Mouse (Mus musculus): Measurements from ENCODE around the gene Crybb2. TPM values are rescaled to one million over a fixed set of nuclear protein-coding genes. Genes with fewer than 3 reads are reported as not detected.
A peak's percentile ranks its signal among the peaks of the same experiment; 100 is the strongest.

Gene Crybb2
- polyA plus RNA-seq, 1 experiment = 0.17 TPM

- 65% methylated on average over 6 of the region's 6 CpGs for WGBS
- no peak for DNase-seq (ENCODE audit: low read depth, low spot score)
These were observed 29.1 kb downstream of the Crybb2 start for GRCm38 (mm10) chr5:113040776-113041175.

- 80% methylated on average over 6 of the region's 6 CpGs for WGBS
These were observed 31.3 kb downstream of the Crybb2 start for GRCm38 (mm10) chr5:113038601-113039000.

DNA sequence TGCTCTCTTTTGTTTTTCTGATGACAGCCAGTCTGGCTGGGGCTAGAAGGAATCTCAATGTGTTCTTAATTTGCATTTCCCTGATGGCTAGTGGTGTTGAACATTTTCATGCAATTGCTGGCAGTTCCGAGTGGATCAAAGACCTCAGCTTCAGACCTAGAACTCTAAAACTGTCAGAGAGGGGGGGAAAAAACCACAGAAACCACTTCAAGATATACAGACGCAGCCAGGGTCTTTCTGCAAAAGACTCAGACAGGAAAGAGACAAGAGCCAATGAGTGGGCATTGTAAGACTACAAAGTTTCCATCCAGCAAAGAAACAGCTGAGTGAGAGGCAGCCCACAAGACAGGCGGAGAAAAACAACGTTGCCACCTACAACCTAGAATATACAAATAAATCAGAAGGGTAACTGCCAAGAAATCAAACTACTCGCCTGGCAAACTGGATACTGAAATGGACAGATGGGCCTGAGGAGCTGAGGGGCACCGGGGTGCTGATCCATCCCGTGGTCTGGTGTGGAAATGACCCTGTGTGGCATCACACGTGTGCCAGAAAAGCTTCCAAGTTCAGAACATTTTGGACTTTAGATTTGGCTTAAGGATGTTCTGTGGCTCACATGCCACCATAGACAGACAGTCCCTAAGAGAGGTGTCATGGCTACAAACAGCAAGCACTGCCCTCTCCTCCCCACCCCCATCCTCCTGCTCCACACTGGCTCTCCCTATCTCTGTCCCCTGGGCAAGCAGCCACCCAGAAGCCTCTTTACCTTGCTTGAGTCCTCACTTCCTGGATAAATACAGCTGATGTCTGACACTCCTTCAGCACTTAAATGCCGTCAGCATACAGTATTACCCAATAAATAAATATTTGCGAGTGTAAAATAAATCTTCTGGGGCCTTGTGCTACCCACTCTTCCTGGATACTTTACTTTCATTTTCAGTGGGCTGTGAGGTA, 34.5 kb downstream of the Crybb2 start:
- peak; percentile 31 for DNase-seq (ENCODE audit: low read depth, low spot score)

More at GRCm38 (mm10) chr5:113038601-113039000, 31.3 kb downstream of the Crybb2 start:
- DNase-seq (ENCODE audit: low read depth, low spot score) = no peak

GRCm38 (mm10) chr5:113031201-113031754, 38.6 kb downstream of the Crybb2 start:
- WGBS = 78% methylated on average over 15 of the region's 15 CpGs

More for the DNA sequence above, 34.5 kb downstream of the Crybb2 start:
- WGBS = 38% methylated on average over 10 of the region's 10 CpGs

DNA sequence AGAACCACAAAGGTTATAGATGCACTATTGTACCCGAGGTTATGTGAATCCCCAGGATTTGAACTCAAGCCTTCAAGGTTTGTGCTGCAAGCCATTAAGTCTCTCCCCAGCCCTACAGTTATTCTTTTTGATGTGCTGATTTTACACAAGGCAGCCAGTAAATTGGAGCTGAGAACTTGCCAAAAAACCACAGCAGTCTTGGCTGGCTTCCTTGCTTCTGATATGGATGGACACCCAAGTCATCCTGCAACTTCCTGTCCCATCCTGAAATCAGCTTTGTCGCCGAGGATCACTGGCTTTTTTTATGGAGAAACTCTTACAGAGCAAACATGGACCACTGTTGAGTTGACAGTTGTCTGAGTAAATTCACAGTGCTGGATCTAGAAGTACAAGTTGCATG, 39.8 kb downstream of the Crybb2 start:
- DNase-seq (ENCODE audit: low read depth, low spot score) = no peak
- 44% methylated on average over 3 of the region's 3 CpGs for WGBS

More at GRCm38 (mm10) chr5:113031201-113031754, 38.6 kb downstream of the Crybb2 start:
- DNase-seq (ENCODE audit: low read depth, low spot score) = no peak

GRCm38 (mm10) chr5:113026706-113027105, 43.2 kb downstream of the Crybb2 start:
- DNase-seq (ENCODE audit: low read depth, low spot score) = no peak
- WGBS = 42% methylated on average over 5 of the region's 5 CpGs

DNA sequence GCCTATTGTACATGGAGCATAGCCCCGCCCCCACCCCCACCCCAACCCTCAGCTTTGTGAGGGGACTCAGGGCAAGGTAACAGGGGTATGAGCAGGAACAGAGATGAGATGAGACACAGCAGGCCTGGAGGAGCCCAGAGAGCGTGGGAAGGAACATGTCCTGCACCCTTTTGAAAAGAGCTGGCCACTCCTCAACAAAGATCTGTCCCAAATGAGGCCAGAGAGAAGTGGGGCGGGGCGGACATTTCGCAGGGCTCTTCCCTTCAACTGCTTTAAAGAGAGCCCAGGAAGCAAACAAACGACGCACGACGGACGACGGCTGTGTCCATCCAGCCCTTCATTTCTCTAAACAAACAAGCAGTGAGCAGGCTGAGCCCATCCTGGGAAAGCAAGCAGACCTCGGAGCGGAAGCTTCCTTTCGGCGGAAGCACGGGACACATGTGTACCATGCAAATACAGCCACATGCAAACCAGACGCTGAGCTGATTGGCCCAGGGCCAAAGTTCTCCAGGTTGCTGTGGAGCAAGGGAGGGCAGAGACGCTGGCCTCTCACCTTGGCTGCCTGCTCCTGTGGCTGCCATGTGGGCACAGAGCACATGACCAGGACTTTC, 45.7 kb downstream of the Crybb2 start:
- 10% methylated on average over 18 of the region's 18 CpGs for WGBS
- DNase-seq (ENCODE audit: low read depth, low spot score) = peak; percentile 54

DNA sequence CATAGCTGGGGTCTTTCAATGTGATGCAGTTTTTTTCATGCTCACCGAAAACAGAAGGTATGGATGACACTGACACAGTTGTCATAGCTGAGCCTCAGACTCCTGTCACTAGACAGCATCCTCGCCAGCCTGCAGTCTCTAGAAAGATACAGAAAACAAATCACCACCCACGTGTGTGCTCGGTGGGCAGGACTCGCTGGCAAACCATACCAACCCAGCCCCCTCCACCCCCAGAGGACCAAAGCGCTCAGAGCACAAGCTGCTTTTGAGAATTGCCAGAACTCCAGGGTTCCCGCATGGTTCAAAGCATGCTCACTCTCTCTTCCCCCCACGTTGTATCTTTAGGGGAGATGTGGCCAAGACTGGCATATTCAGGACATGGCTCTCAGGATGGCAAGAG, 51.7 kb downstream of the Crybb2 start:
- 68% methylated on average over 8 of the region's 8 CpGs for WGBS
- DNase-seq (ENCODE audit: low read depth, low spot score) = no peak

- 85% methylated on average over 1 of the region's 1 CpGs for WGBS
- DNase-seq (ENCODE audit: low read depth, low spot score) = no peak
These were observed 52.9 kb downstream of the Crybb2 start for GRCm38 (mm10) chr5:113017004-113017403.

- no peak for DNase-seq (ENCODE audit: low read depth, low spot score)
- WGBS = 6% methylated on average over 37 of the region's 52 CpGs
These were observed 54.5 kb downstream of the Crybb2 start, which contains the start of gene Grk3 for GRCm38 (mm10) chr5:113015236-113016061. TSS of gene Grk3 (minus strand) at chr5:113015791.

DNA sequence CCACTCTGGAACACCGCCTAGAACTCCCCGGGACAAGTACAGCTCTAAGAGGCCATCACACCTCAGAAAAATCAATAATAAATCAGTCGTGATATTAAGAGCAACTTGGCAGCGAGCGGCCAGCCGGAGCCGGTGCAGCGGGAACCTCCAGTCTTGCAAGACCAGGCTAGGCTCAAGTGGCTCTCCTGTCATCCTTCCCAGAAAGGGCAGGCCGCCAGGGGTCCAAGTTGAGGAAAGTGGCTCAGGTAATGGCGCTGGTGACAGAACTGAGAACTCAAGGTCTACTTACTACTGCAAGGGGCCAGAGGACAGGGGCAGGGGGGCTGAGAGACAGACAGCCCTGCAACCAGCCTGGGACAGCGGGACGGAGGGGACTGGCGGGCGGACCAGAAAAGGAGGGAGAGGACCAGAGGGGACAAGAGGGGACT, 55.1 kb downstream of the Crybb2 start:
- DNase-seq (ENCODE audit: low read depth, low spot score) = no peak
- WGBS = 3% methylated on average over 12 of the region's 14 CpGs

DNA sequence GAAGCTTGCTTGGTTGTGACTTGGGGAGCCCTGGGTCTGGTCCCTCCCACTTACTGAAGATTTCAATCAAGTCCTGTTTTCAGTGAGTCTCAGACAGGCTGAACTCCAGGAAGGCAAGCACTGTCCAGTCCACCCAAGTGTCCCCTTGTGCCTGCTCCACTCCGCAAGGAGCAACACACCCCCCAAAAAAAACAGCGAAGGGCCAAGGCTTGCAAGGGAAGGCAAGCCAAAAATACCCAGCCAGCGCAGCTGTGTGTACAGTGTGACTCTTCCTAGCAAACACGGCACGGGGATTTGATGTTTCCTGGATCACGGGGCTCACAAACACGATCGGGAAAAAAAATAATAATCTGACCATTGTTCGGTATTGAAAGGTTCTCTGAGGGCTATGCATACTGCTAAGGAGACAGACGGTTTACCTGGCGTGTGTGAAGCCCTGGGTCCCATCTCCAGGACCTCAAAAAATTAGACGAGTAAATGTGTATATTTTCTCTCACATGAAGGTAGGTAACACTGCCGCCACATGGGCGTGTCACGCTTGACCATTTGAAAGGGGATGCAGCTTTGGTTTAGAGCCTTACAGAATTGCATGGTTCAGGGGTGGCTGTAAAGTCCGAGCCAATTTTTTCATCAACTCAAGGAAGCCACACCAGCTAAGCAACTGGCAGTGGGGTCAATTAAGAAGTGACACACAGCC, 55.7 kb downstream of the Crybb2 start:
- WGBS = 20% methylated on average over 16 of the region's 16 CpGs
- no peak for DNase-seq (ENCODE audit: low read depth, low spot score)

- 72% methylated on average over 10 of the region's 10 CpGs for WGBS
- DNase-seq (ENCODE audit: low read depth, low spot score) = no peak
These were observed 58.0 kb downstream of the Crybb2 start for GRCm38 (mm10) chr5:113011926-113012325.

DNA sequence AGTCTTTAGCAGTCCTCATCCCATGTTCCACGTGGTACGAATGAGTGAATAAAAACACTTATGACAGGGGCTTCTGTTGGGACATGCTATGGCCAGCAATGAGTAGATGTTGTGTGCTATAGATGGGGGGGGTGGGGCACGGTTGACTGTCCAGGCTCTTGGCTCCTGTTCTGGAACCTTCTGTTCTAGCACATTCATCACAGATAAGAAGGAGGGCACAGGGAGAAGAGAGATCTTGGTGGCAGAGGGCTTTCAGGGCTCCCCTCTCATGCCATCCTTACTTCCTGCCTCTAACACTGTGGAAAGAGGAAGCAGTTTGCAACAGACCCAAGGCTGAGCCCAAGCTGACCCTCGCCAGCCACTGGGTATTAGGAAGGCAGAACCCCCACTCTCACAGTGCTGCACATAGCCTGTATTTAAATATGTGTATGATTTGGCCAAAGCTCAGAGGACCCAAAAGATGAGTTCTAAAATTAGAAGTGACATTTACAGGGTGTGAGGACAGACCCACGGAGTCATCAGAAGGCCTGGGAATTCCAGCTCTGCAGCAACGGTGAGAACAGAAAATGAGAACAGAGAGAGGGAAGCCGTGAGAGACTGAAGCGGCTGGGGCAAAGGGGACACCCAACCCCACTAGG, 60.6 kb downstream of the Crybb2 start:
- WGBS = 78% methylated on average over 8 of the region's 8 CpGs
- DNase-seq (ENCODE audit: low read depth, low spot score) = no peak

DNA sequence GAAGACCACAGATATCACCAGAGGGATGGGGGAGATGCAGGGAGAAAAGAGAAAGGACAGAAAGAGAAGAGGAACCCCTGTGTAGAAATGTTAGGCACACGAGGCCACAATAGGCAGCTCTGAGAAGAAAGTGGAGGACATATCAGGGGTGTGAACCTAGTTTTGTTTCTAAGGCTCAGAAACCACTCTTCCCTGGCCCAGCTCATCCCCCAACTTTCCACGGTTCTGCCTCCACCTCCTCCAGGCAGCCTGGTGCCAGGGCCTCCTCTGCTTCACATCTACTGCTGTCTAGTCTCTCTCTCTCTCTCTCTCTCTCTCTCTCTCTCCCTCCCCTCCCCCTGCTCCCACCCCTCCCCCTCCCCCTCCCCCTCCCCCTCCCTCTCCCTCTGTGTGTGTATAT, 61.4 kb downstream of the Crybb2 start:
- no peak for DNase-seq (ENCODE audit: low read depth, low spot score)
- WGBS = 91% methylated on average over 2 of the region's 2 CpGs
